Mouse (Mus musculus) cerebellum, postnatal 25 days (tissue): Measurements from ENCODE around the gene Eefsec.
A peak's percentile ranks its signal among the peaks of the same experiment; 100 is the strongest.

Source experiments
- DNase-seq, 2 experiments: peaks; one replicate each; pipeline ENCODE4 v3.0.0; 2021; ENCODE audit warnings: mixed read lengths in 2 of 2

Gene Eefsec

GRCm38 (mm10) chr6:88412604-88413003, 33.7 kb downstream of the Eefsec start:
- DNase-seq, result no peak

DNA sequence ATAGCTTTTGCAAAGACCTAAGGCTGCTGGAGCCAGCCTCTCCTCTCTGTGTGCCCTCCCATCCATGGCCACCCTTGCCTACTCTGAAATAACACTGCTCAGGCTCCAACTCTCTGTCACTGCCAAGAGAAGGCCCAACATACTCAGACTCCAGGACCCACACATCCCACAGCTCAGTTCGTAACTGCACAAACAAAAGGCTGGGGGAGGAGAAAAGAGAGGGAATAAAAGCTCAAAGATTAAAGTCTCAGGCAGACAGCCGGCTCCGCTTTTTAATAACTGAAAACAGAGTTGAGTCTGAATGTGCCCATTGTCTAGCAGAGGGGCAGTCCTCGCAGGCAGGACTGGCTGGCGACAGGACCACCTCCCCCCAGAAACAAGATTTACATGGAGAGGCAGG, 36.8 kb downstream of the Eefsec start:
- DNase-seq, result no peak

DNA sequence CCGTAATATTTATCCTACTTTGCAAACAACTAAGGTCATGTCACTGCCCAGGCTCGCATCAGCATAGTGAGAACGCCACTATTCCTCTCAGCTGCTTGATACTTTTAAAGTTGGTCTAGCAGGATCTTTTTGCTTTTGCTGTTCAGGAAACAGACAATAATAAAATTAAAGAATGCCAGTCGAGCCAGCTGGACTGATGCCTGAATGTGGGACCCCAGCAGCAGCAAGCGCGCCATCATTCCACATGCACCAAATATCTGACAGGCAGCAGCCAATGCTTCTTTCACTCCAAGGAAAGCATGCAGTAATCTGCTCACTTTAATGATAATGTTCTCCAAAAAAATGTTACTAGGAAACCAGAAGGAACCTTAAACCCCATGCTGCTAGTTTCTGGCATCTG, 45.9 kb downstream of the Eefsec start:
- no peak for DNase-seq

GRCm38 (mm10) chr6:88397985-88398384, 48.4 kb downstream of the Eefsec start:
- DNase-seq, result no peak

- peak in 1 of 2 experiments; percentile 14 for DNase-seq
These were observed 57.4 kb downstream of the Eefsec start for GRCm38 (mm10) chr6:88388946-88389345.

DNA sequence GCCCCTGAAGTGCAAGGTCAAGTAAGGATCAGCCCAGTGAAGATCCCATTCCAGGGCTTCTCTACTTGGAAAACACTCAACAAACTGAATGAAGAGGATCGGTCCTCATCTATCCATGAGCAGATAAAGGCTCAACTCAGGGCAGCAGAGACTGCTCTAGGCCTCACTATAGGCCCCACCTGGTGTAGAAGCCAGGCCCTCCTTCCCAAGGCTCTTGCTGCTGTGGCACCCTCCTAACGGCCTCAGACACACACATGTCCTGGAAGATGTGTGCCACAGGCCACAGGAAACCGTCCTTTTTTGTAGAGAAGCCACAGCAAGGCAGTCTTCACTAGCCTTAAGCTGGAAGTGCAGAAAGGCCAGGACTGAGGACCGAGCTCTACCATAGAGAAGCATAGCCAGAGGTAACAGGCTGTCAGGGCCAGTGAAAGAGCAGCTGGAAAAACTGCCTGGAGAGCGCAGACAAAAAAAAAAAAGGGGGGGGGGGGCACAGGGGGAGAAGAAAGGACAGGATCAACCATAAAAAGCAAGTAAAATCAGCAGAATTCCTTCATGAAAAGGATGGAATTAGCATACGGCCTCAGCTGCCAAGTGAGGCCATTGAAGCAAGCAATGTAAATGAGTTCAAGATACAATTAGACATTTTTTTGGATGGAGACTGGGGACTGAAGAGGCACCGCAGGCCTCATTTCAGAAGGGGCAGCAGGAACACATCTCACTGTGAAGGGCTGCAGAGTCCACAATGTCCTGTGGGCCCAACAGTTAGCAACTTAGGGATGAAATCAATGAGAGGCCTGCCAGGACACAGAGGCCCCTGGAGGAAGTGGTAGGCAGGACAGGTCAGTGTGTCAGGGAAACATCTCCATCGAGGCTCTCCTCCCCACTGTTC, 58.3 kb downstream of the Eefsec start:
- DNase-seq, result no peak

DNA sequence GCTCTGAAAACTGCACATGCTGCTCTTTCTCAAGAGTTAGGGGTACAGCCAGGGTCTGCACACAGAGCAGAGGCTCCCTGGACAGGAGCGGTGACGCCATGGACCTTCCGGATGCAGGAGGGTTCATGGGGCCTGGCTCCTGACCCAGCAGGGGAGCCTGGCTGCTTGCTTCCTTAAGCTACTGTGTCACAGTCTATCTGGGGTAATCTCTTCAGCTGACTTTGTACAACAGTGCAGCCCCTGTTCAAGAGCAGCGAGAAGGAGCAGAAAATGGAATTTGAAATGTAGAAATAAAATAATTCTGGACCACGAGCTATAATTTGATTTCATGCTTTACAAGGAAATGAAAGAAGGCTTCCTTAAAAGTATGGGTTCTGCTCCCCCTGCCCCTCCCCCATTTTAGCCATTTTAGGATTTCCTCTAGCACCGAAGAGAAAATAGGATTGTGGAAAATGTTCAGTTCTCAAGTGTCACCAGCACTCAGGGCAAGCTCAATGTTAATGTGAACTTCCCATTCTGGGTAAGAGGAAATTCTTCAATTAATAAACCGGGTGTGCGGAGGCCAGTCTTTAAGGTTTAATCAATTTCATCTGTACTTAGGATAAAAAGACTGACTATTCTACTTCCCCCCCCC, 61.8 kb downstream of the Eefsec start:
- no peak for DNase-seq

DNA sequence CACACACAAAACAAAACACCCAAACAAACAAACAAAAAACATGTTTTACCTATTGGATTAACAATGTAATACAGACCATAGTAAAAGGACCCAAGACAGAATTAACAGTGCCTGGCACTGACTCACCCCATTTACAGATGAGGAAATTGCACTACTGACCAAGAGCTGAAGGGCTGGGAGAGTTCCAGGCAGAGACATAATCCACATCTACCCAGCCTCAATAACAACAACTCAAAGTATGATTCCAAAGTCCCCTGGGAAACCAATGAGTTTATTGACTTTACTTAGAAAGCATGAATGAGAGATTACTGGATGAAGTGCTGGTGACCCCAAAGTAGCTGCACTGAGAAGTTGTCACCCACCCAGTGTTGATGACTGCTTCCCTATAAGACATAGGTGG, 62.6 kb downstream of the Eefsec start:
- no peak for DNase-seq

GRCm38 (mm10) chr6:88379756-88380155, 66.6 kb downstream of the Eefsec start:
- DNase-seq, result no peak

DNA sequence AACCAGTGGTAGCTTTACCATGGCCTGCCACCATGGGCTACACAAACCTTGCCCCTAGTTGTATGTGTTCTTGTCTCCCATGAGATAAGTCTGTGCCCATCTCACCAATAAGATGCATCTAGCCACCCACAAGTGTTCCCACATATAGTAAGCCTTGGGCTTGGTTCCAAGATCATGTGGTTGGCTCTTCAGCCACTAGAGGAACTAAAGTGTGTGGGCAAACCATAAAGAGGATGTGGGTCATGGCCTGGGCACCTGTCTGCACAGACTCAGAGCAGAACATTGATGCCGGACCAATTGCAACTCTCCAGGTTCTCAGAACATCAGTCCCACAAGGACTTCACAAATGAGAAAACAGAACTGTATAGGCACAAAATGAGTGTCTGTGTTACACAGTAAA, 67.5 kb downstream of the Eefsec start:
- DNase-seq, result no peak

- DNase-seq, result no peak
These were observed 72.1 kb downstream of the Eefsec start for GRCm38 (mm10) chr6:88374247-88374646.

DNA sequence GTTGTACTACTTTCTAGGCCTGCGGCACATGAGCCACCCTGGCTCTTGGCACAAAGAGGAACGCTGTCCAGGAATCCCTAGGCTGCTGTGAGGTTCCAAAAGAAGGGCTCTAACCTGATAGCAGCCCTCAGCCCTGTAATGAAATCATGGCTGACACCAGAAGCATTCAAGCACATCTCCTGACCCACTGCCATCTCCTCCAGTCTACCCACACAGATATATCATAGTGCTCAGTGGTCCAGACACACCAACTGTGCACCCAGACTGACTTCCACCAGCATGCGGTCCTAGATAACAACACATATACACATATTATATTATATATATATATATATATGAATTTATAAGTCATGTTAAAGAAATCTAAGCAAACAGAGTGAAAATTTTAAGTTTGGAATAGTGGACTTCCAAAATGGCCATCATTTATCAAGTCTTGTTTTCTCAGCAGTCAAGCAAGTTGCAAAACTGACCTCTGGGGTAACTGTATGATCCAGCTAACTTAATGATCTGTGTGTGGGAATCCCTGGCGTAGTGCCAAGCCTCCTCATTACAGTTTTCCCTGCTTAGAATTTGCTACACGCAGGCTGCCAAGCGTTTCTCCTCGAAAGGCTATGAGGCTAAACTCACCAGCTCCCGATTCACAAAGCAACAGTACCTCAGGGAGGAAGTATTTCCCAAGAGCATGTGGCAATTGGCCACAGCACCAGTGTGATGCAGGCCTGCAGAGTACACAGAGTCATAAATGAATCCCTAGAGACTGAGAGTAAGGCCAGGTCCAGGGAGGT, 76.3 kb downstream of the Eefsec start:
- DNase-seq, result no peak

DNA sequence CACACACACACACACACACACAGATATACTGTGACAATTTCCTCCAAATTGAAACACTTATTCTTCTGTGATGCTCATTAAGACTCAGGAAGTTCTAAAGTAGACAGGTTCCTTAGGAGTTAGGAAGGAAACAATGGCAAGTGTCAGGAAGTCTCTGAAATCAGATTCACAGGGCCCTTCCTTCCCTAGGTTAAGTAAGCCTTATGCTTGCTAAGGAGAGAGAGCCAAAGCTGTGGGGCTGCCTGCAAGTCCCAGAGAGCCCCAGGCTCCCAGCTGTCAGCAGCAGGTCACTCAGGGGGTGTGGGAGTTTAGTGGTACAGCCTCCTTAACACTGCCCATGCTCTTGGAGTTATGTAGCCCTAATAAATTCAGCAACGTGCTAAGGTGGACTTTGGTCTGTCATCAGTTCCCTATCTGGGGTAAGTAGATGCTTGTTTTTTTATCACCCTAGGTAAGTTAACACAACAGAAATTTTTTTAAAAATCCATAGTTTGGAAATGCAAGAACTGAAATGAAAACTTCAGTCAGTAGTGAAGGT, 82.8 kb downstream of the Eefsec start:
- no peak for DNase-seq

- no peak for DNase-seq
These were observed 85.2 kb downstream of the Eefsec start for GRCm38 (mm10) chr6:88361096-88361495.

GRCm38 (mm10) chr6:88358210-88358609, 88.1 kb downstream of the Eefsec start:
- DNase-seq, result no peak

DNA sequence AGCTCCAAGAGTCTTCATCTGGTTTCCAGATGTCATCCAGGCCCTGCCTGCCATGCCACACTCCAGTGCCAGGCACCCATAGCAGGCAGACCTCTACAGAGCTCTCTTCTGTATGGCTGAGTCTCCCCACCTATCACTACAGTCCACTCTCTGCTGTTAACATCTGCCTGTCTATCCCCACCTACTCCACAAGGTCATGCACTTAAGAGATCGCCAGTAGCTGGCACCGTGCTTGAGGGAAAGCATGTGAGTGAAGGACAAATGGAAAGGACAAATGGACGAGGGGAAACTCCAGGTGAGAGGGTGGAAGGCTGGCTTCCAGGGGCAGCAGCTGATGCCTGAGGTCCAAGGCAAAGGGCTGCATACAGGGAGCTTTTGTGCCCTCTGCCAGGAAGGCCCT, 90.5 kb downstream of the Eefsec start:
- DNase-seq, result no peak

DNA sequence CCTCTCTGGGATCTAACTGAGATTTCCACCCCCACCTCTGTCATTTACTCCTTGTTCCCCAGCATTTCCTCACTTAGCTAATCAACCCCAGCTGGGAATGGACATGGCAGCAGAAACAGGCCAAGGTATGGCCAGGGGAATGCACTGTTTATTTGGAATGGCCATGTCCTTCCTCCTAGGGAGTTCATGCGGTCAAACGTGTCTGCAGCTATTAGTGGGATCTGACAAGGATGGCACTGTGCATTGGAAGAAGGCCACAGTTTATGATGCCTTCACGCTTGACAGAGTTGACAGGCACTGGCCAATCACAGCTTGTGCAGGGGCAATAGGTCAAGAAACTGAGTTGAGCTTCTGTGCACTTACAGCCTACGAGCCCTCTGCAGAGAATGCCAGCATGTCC, 93.8 kb downstream of the Eefsec start:
- DNase-seq, result peak; percentile 12 to 18

DNA sequence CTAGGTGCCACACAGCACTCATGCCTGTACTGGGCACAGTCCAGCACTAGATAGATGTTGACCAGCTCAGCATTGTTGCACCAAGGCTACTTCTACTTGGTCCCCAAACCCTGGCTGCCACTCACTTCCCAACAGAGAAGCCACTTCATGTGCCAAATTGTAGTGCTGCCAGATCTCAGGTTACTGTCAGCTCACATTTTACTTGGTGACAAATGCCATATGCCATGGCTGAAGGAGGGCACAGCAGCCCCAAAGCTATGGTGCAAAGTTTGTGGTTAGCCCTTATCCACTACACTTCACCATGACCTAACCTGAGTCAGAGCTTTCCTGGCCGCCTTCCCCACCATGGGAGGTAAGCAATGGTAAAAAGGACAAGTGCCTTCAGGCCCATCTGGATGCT, 99.6 kb downstream of the Eefsec start:
- DNase-seq, result peak; percentile 71 to 79

GRCm38 (mm10) chr6:88345311-88345710, 101.0 kb downstream of the Eefsec start:
- DNase-seq, result peak; percentile 80 to 87

- peak; percentile 81 to 90 for DNase-seq
These were observed 102.6 kb downstream of the Eefsec start for GRCm38 (mm10) chr6:88343485-88344450.

GRCm38 (mm10) chr6:88342965-88343364, 103.4 kb downstream of the Eefsec start:
- no peak for DNase-seq

GRCm38 (mm10) chr6:88341182-88341581, 105.2 kb downstream of the Eefsec start:
- no peak for DNase-seq
